Mouse (Mus musculus) spleen, postnatal 14 days (tissue): ENCODE data around the gene Gstp3.
"Not testable (repeated sequence)": the region's sequence is repeated elsewhere in the genome, so short reads cannot be mapped to it uniquely, and the experiment has no call there.

Source experiments
- DNase-seq, 2 experiments: peaks; one replicate each; pipeline ENCODE4 v3.0.0; 2021 to 2022; ENCODE audit warnings: low spot score in 2 of 2

The Gstp3 gene

GRCm38 (mm10) chr19:4090446-4090845 lies 31.1 kb upstream of the Gstp3 start:
- no peak for DNase-seq

- no peak for DNase-seq
These were observed 29.8 kb upstream of the Gstp3 start for GRCm38 (mm10) chr19:4089128-4089527.

GRCm38 (mm10) chr19:4088146-4088545 lies 28.8 kb upstream of the Gstp3 start:
- no peak for DNase-seq

- no peak for DNase-seq
These were observed 27.7 kb upstream of the Gstp3 start for GRCm38 (mm10) chr19:4087090-4087489.

GRCm38 (mm10) chr19:4086156-4086555 lies 26.8 kb upstream of the Gstp3 start:
- DNase-seq, result no peak

GRCm38 (mm10) chr19:4084984-4085383 lies 25.6 kb upstream of the Gstp3 start:
- DNase-seq, result no peak

GRCm38 (mm10) chr19:4083826-4084225 lies 24.5 kb upstream of the Gstp3 start:
- no peak for DNase-seq

GRCm38 (mm10) chr19:4083316-4083715 lies 23.9 kb upstream of the Gstp3 start:
- no peak for DNase-seq

- no peak for DNase-seq
These were observed 23.0 kb upstream of the Gstp3 start for GRCm38 (mm10) chr19:4082219-4082965.

- DNase-seq, result no peak
These were observed 22.0 kb upstream of the Gstp3 start, which contains the start of gene Cabp2 for GRCm38 (mm10) chr19:4081394-4081793. Cabp2 (plus strand) TSS chr19:4081578.

- DNase-seq, result no peak
These were observed 21.2 kb upstream of the Gstp3 start for GRCm38 (mm10) chr19:4080511-4081009.

GRCm38 (mm10) chr19:4079594-4079993 lies 20.2 kb upstream of the Gstp3 start:
- DNase-seq, result peak in 1 of 2 experiments; percentile 50

- no peak for DNase-seq
These were observed 16.2 kb upstream of the Gstp3 start for GRCm38 (mm10) chr19:4075531-4075930.

- DNase-seq, result no peak
These were observed 13.5 kb upstream of the Gstp3 start for GRCm38 (mm10) chr19:4072706-4073424.

- DNase-seq, result no peak
These were observed 12.0 kb upstream of the Gstp3 start for GRCm38 (mm10) chr19:4071406-4071805.

- DNase-seq, result no peak
These were observed 11.4 kb upstream of the Gstp3 start for GRCm38 (mm10) chr19:4070756-4071155.

GRCm38 (mm10) chr19:4070311-4070710 lies 10.9 kb upstream of the Gstp3 start:
- no peak for DNase-seq

- DNase-seq, result no peak
These were observed 9.5 kb upstream of the Gstp3 start for GRCm38 (mm10) chr19:4068717-4069410.

- not testable (repeated sequence) for DNase-seq
These were observed 8.9 kb upstream of the Gstp3 start for GRCm38 (mm10) chr19:4068242-4068641.

GRCm38 (mm10) chr19:4066877-4067276 lies 7.5 kb upstream of the Gstp3 start:
- DNase-seq, result no peak

GRCm38 (mm10) chr19:4066280-4066679 lies 6.9 kb upstream of the Gstp3 start:
- DNase-seq, result no peak

GRCm38 (mm10) chr19:4064501-4064900 lies 5.1 kb upstream of the Gstp3 start:
- not testable (repeated sequence) for DNase-seq
